Mouse (Mus musculus) liver, embryonic 14.5 days (tissue): ENCODE measurements around the gene Heatr4.

Source experiments
- CTCF ChIP-seq: IDR thresholded peaks from 2 replicates; pipeline ENCODE4 v1.5.1; 2016; ENCODE audit warnings: antibody characterized with exemption, low read depth, control low read depth
- EP300 ChIP-seq: IDR thresholded peaks from 2 replicates; pipeline ENCODE4 v1.6.1; 2016; ENCODE audit warnings: antibody characterized with exemption, low read depth

GRCm38 (mm10) chr12:83984752-83985151 is at the start of gene Heatr4:
- no peak for TF ChIP-seq CTCF
- TF ChIP-seq EP300: no peak
